Mouse (Mus musculus) central nervous system, embryonic 18 days (tissue): ENCODE data around the gene Cetn2. TPM values are rescaled to one million over a fixed set of nuclear protein-coding genes. Genes with fewer than 3 reads are reported as not detected.

Experiments
- polyA plus RNA-seq: library from polyadenylated mRNA; depleted of rRNA; stranded (reverse); fragments of >200 nt; gene quantifications from 2 replicates; pipeline ENCODE4 v1.2.3, GENCODE M21; 2012; rRNA removed

Gene Cetn2
- polyA plus RNA-seq: 42.6 and 49.1 TPM in 2 replicates

DNA sequence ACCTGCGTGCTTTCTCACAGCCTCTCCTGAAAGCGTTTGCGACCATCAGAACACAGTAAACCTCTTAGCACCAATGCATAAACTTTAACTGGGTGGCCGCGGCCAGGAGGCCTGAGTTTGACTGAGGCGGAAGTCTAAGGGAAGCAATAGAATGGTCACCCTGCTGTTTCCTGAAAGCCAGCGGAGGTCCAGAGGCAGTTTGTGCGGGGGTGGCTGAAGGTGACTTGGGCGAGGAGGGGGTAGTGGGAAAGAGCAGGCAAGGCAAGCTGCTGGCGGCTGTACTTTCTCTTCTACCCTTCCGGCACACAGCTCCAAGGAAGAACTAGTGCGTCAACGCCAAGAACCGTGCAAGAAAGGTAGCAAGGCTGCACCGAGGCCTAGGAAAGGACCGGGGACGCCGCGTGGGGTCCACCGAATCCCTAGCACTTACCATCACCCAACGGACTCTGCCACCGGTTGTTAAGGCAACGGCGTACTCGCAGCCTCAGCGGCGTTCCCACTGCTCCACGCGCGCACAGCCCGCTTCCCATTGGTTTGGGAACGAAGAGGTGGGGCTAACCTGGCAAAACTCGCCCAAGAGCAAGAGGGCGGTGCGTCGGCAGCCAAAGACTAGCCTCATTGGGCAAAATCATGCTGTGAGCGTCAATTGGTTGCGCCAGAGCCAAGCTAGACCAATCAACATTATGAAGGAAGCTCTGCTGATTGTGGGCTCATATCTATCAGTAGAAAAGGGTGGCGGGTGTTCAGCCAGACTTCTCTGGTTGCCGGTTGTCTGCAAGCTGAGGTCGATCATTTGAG lies at the start of gene Cetn2, which contains the start of gene Nsdhl:
Cetn2 (minus strand) TSS at position 528 of the 798 bp plus-strand sequence.
Nsdhl (plus strand) TSS at position 674 of the 798 bp plus-strand sequence.

Other genes starting within 250 kb of the Cetn2 start
- 4.4 TPM in 2 replicates for gene Gabrq, start 93.2 kb downstream of the Cetn2 start, polyA plus RNA-seq
- 63.5 and 64.4 TPM in 2 replicates for gene Nsdhl, start 146 bp upstream of the Cetn2 start, polyA plus RNA-seq
- gene Zfp185, start 68.9 kb upstream of the Cetn2 start, polyA plus RNA-seq: 1.2 and 1.7 TPM in 2 replicates
- gene Pnma5, start 118.7 kb upstream of the Cetn2 start, polyA plus RNA-seq: 0.35 and 0.40 TPM in 2 replicates
- gene Pnma3, start 146.4 kb upstream of the Cetn2 start, polyA plus RNA-seq: 22.8 and 27.1 TPM in 2 replicates
- gene Xlr4a, start 164.1 kb upstream of the Cetn2 start, polyA plus RNA-seq: 0.16 and 0.57 TPM in 2 replicates
- 2.3 and 2.4 TPM in 2 replicates for gene Xlr3a, start 178.7 kb upstream of the Cetn2 start, polyA plus RNA-seq
- gene Gm14685, start 198.6 kb upstream of the Cetn2 start, polyA plus RNA-seq: 0.95 and 1.1 TPM in 2 replicates
- not detected in 2 replicates for gene Xlr5b, start 230.4 kb upstream of the Cetn2 start, polyA plus RNA-seq
- 1.2 TPM in 2 replicates for gene DXBay18, start 231.0 kb upstream of the Cetn2 start, polyA plus RNA-seq